Comparison of ENCODE assay signal across 10 mouse cellular contexts in genomic region chr12:111663228-111664143, GRCm38 (mm10). TPM values are rescaled to one million over a fixed set of nuclear protein-coding genes. Genes with fewer than 3 reads are reported as not detected.
DNase-seq lines count a peak whose midpoint lies in the region; ATAC-seq and TF ChIP-seq lines count a peak whose summit lies in the region.
"Had no signal": no experiment of that assay in that cellular context is flagged by ENCODE, and none has a peak within 500 bp of the region (broad histone marks: within the 10 kb centered on the region; RNA-seq: fewer than 3 reads in every experiment).

No protein-coding gene starts in this region.

- no peaks in the 10 kb centered on the region for H3K27me3 ChIP-seq in kidney, postnatal 0 days (ENCODE audit: insufficient read depth, low read length)
- H3K27me3 ChIP-seq in testis, adult 2 months (ENCODE audit: control insufficient read depth, insufficient read depth, low read length): no peaks in the 10 kb centered on the region
- H3K27me3 ChIP-seq in heart, embryonic 16.5 days (ENCODE audit: control insufficient read depth, insufficient read depth, low read length): no peaks in the 10 kb centered on the region

- no peak overlapping the region for H3K9ac ChIP-seq in kidney, postnatal 0 days (ENCODE audit: low read depth, low read length)
- H3K9ac ChIP-seq in heart, embryonic 16.5 days (ENCODE audit: low read length): no peak overlapping the region

- DNase-seq in kidney, postnatal 0 days (ENCODE audit: low spot score): peak; percentile 40
- DNase-seq in kidney, adult 9 months: no peak
- no peak for DNase-seq in testis, postnatal 14 days (ENCODE audit: low spot score)
- no peak for DNase-seq in spleen, adult 12 weeks (ENCODE audit: low spot score)
- DNase-seq in left cerebral cortex, postnatal 14 days (ENCODE audit: low spot score in 2 of 2): no peak
- DNase-seq: adrenal gland, postnatal 25 days; kidney, adult 18-20 months; right cerebral cortex, postnatal 25 days had no signal

- H3K36me3 ChIP-seq in kidney, postnatal 0 days (ENCODE audit: insufficient read depth, low read length): 0 out of 2 replicates have a peak, but pooled peaks cover 3% of the 10 kb centered on the region
- H3K36me3 ChIP-seq in testis, adult 2 months (ENCODE audit: control insufficient read depth, insufficient read depth, low read length): no peaks in the 10 kb centered on the region
- no peaks in the 10 kb centered on the region for H3K36me3 ChIP-seq in heart, embryonic 16.5 days (ENCODE audit: control insufficient read depth, insufficient read depth)

- no peak for TF ChIP-seq POLR2A in testis, adult 2 months (IDR thresholded peaks at IDR 0.05; ENCODE audit: control insufficient read depth, low read depth, low read length)

- intact Hi-C loops in left cerebral cortex, postnatal 14 days (cut with DNase I): no loop called here

- H3K4me1 ChIP-seq in kidney, postnatal 0 days (replicated peaks; ENCODE audit: insufficient read depth, low read length): peaks cover 7% of the 10 kb centered on the region
- H3K4me1 ChIP-seq in testis, adult 2 months (ENCODE audit: control insufficient read depth, insufficient read depth, low read length): peaks cover 5% of the 10 kb centered on the region
- peaks cover 27% of the 10 kb centered on the region for H3K4me1 ChIP-seq in heart, embryonic 16.5 days (ENCODE audit: control insufficient read depth, insufficient read depth, low read length)

- H3K4me2 ChIP-seq in kidney, postnatal 0 days (ENCODE audit: low read length): peak overlapping the region; percentile 17; the same call in 1 of the 2 replicates
- peak overlapping the region; percentile 1; the same call in 1 of the 2 replicates for H3K4me2 ChIP-seq in heart, embryonic 16.5 days (ENCODE audit: low read depth, low read length)

- WGBS in kidney, postnatal 0 days: 34% methylated on average over 17 of the region's 17 CpGs
- WGBS in heart, embryonic 16.5 days: 51% methylated on average over 17 of the region's 17 CpGs

- H3K27ac ChIP-seq in kidney, postnatal 0 days: peak overlapping the region; percentile 81
- H3K27ac ChIP-seq in testis, adult 2 months (ENCODE audit: control insufficient read depth, insufficient read depth, low read depth, low read length): peak overlapping the region; percentile 12
- H3K27ac ChIP-seq in heart, embryonic 16.5 days (ENCODE audit: low read length): peak overlapping the region; percentile 49

- no peak overlapping the region for H3K4me3 ChIP-seq in kidney, postnatal 0 days (replicated peaks; ENCODE audit: low read depth, low read length)
- H3K4me3 ChIP-seq in testis, adult 2 months (ENCODE audit: control insufficient read depth, low read depth, low read length): no peak overlapping the region
- no peak overlapping the region for H3K4me3 ChIP-seq in heart, embryonic 16.5 days (ENCODE audit: low read length)

- TF ChIP-seq CTCF in kidney, postnatal 0 days (IDR thresholded peaks at IDR 0.05; ENCODE audit: low read depth): no peak
- TF ChIP-seq CTCF in testis, adult 2 months (IDR thresholded peaks at IDR 0.05; ENCODE audit: control insufficient read depth, insufficient read depth, insufficient replicate concordance, low read depth, low read length): 0 out of 2 replicates have a peak, but pooled peaks have one; percentile 2

- ATAC-seq in kidney, postnatal 0 days (replicated peaks; ENCODE audit: low FRiP score, low read depth): no peak; the same call in 1 of the 2 replicates
- no peak for ATAC-seq in heart, embryonic 16.5 days (replicated peaks; ENCODE audit: extremely low read depth, insufficient read depth, low FRiP score)

- no peaks in the 10 kb centered on the region for H3K9me3 ChIP-seq in kidney, postnatal 0 days (replicated peaks; ENCODE audit: low read length)
- H3K9me3 ChIP-seq in heart, embryonic 16.5 days (replicated peaks; ENCODE audit: control insufficient read depth, low read length): no peaks in the 10 kb centered on the region

RNA-seq across cellular contexts. Expression of gene Ckb, which starts 8.7 kb away (rescaled TPM):
- polyA plus RNA-seq in kidney, postnatal 0 days (2015; fragmentation: Nextera tagmentation; extraction: Ambion mirVana): 135 and 148 TPM in 2 replicates
- polyA plus RNA-seq in testis, adult 2 months (2012; rRNA removed): 13.2 and 37.1 TPM in 2 replicates
- polyA plus RNA-seq in heart, embryonic 16.5 days (2015; fragmentation: Nextera tagmentation; extraction: Ambion mirVana): 388 and 414 TPM in 2 replicates
- total RNA-seq in left cerebral cortex, postnatal 14 days (2021): 1,000 to 10,000 TPM; 1,395 to 1,474 TPM

RNA-seq across cellular contexts. Expression of gene Trmt61a, which starts 14.4 kb away (rescaled TPM):
- polyA plus RNA-seq in kidney, postnatal 0 days (2015; fragmentation: Nextera tagmentation; extraction: Ambion mirVana): 6.3 and 6.8 TPM in 2 replicates
- 11.0 and 11.9 TPM in 2 replicates for polyA plus RNA-seq in testis, adult 2 months (2012; rRNA removed)
- 7.7 and 8.5 TPM in 2 replicates for polyA plus RNA-seq in heart, embryonic 16.5 days (2015; fragmentation: Nextera tagmentation; extraction: Ambion mirVana)
- total RNA-seq in left cerebral cortex, postnatal 14 days (2021): 10 to 100 TPM; 18.9 to 19.7 TPM

RNA-seq across cellular contexts. Expression of gene Bag5, which starts 49.6 kb away (rescaled TPM):
- polyA plus RNA-seq in kidney, postnatal 0 days (2015; fragmentation: Nextera tagmentation; extraction: Ambion mirVana): 45.7 and 48.9 TPM in 2 replicates
- polyA plus RNA-seq in testis, adult 2 months (2012; rRNA removed): 747 and 947 TPM in 2 replicates
- 40.9 and 42.9 TPM in 2 replicates for polyA plus RNA-seq in heart, embryonic 16.5 days (2015; fragmentation: Nextera tagmentation; extraction: Ambion mirVana)
- total RNA-seq in left cerebral cortex, postnatal 14 days (2021): 10 to 100 TPM; 45.7 to 47.0 TPM

RNA-seq across cellular contexts. Expression of gene Apopt1, which starts 49.6 kb away (rescaled TPM):
- 57.8 and 61.4 TPM in 2 replicates for polyA plus RNA-seq in kidney, postnatal 0 days (2015; fragmentation: Nextera tagmentation; extraction: Ambion mirVana)
- polyA plus RNA-seq in testis, adult 2 months (2012; rRNA removed): 39.9 and 47.5 TPM in 2 replicates
- polyA plus RNA-seq in heart, embryonic 16.5 days (2015; fragmentation: Nextera tagmentation; extraction: Ambion mirVana): 40.2 and 43.9 TPM in 2 replicates
- total RNA-seq in left cerebral cortex, postnatal 14 days (2021): 10 to 100 TPM; 39.4 to 44.3 TPM

Comparison
In these comparisons a context has a peak if more than half of its experiments do, and no peak if none do; other contexts are left out.
1. H3K27ac ChIP-seq: peak in every context shown above with its lines; median percentile 81 in kidney, postnatal 0 days; 49 in heart, embryonic 16.5 days; 12 in testis, adult 2 months.
2. RNA of gene Bag5, which starts 49.6 kb away (polyA plus RNA-seq): 747 to 947 TPM in testis, adult 2 months; 45.7 to 48.9 TPM in kidney, postnatal 0 days and 40.9 to 42.9 TPM in heart, embryonic 16.5 days; every median in the first group is over 10 times any median in the second.